Mouse (Mus musculus): Measurements from ENCODE around the gene Sh3yl1. TPM values are rescaled to one million over a fixed set of nuclear protein-coding genes. Genes with fewer than 3 reads are reported as not detected.

The Sh3yl1 gene
- polyA plus RNA-seq (2014; fragmentation: Illumina TruSeq; extraction: RNeasy Lipid Tissue Mini Kit (QIAGEN cat#74804); ENCODE audit: low read depth, low replicate concordance) = 112 TPM

DNA sequence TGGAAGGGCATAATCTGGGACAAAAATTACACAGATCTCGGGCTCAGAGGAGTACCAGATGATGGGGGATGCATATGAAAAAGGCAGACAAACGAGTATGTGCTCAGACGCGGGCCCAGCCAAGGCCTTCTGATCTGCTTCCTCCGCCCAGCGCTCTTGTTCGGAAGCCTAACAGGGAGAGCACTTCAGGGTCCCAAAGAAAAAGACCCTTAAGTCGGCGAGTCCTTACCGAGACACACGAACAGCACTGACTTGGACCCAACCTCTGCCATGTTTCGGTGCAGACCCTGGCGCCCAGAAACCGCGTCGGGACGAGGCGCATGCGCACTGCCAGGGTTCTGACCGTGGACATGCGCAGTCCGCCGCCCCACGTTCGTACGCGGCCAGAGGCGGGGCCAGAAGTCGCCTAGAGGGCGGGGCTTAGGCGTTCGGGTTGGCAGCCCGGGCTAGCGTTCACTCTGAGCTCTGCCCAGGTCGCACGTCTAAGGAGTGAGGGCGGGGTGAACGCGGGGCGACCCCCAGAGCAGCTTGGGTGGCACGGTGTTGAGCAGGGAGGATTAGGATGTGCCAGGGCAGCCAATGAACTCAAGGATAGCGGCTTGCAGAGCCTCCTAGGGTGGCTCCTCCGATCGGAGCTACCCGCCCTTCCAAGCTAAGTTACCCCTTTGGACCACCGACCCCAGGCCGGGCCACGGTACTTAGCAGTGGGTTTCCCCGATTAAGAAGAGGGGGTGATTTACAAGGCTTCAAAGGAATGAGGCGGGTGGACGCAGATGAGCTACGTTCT, at the start of gene Sh3yl1, which contains the start of gene Acp1:
TSS of gene Sh3yl1 (plus strand) at position 408 of the 787 bp plus-strand sequence.
TSS of gene Acp1 (minus strand) at position 329 of the 787 bp plus-strand sequence.

DNA sequence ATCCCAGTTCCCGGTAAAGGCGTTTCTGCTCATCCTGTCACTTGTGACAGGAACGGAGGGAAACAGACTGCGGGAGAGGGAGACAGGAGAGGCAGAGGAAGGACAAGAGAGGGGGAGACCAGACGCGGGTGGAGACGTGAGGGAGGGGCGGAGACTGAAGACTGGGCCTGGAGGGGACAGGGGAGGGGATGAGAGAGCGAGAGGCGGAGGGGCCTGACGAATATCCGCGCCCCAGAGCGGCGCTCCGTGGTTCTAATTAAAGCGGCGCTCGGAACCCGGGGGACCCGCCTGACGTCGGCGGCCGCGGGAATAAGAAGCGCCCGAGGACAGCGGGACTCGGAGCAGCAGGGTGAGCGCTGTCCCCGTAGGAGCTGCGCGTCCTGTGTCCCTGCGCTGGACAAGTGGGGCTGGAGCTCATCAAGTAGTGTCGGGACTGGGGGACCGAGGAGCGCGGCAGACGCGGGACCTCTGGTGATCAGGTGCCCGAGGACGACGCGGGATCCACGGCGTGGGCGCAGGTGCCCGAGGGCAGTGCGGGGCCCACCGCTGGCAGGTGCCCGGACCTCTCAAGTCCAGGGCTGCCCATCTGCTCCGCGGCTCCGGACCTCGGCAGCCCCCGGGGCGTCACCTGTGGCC, 27.4 kb upstream of the Sh3yl1 start, which contains the start of gene Alkal2:
TSS of gene Alkal2 (plus strand) at position 337 of the 636 bp plus-strand sequence.

Other genes with a start within 250 kb of the Sh3yl1 start
- 1.5 TPM for gene Alkal2, start 27.3 kb upstream of the Sh3yl1 start, polyA plus RNA-seq (2014; fragmentation: Illumina TruSeq; extraction: RNeasy Lipid Tissue Mini Kit (QIAGEN cat#74804); ENCODE audit: low read depth, low replicate concordance)
- 84.1 TPM for gene Acp1, start 79 bp upstream of the Sh3yl1 start, polyA plus RNA-seq (2014; fragmentation: Illumina TruSeq; extraction: RNeasy Lipid Tissue Mini Kit (QIAGEN cat#74804); ENCODE audit: low read depth, low replicate concordance)
- gene Fam110c, start 162.2 kb downstream of the Sh3yl1 start, polyA plus RNA-seq (2014; fragmentation: Illumina TruSeq; extraction: RNeasy Lipid Tissue Mini Kit (QIAGEN cat#74804); ENCODE audit: low read depth, low replicate concordance) = 48.7 TPM

Data from sigmoid colon, adult 10 weeks (tissue).